Mouse (Mus musculus): ENCODE results near the gene Rnf207.

The Rnf207 gene

DNA sequence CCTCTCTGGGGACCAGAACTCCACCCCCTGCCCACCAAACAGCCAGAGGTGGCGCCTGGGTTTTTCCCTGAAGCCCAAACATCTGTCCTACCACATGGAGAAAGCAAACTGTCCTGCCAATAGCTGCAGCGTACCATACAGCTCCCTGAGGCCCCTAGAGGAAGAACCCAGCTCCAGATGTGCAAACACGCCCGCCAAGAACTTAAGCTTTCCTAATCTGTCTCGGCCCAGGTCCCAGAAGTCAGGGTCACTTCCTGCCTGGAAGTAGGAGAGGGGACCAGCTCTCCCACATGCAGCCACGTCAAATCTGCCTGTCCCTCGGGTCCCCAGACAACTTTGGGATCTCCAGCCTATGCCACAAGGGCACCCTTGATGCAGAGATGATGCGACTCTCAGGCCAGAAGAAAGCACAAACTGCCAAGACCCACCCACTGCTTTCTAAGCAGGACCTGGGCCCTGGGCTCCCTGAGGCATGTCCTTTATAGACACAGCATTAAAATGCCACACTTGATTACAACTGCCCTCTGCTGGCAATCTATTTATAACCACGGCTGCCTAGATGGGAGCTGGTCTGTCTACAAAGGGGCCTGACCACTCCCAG is 46.2 kb downstream of the Rnf207 start:
- DNase-seq (ENCODE audit: low spot score in 2 of 2) = no peak

DNA sequence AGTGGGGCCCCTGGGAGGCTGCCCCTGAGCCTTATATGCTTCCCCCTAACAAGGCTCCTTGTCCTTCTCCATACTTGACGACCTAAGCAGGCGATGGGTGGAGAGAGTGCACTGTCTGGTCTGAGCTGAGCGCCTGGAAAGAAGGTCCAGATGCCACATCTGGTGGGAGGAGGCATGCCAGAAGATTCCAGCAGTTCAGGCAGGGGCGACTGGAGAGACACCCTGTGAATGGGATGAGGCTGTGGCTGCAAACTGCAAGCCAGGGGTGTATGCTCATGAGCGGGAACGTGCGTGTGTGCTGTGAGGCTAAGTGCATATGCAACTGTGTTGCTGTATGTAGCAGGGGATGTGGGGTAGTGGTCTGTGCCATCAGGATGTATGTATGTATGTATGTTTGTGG is 46.8 kb downstream of the Rnf207 start:
- DNase-seq (ENCODE audit: low spot score in 2 of 2) = no peak

DNA sequence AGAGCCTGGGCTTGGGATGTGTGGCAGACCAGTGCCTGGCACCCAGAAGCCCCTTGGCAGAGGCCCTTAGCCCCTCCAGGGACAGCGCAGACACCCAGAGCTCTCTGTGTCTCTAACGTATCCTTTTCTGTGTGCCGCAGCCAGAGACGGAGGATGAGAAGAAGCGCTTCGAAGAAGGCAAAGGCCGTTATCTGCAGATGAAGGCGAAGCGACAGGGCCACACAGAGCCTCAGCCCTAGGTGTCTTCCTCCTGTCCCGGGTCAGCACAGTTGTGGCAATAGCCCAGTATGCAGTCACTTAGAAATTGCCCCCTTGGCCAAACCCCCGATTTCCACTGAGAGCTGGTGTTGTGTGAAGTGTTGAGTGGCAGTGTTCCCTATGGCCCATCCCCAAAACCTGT is 47.5 kb downstream of the Rnf207 start:
- DNase-seq (ENCODE audit: low spot score in 2 of 2) = no peak

DNA sequence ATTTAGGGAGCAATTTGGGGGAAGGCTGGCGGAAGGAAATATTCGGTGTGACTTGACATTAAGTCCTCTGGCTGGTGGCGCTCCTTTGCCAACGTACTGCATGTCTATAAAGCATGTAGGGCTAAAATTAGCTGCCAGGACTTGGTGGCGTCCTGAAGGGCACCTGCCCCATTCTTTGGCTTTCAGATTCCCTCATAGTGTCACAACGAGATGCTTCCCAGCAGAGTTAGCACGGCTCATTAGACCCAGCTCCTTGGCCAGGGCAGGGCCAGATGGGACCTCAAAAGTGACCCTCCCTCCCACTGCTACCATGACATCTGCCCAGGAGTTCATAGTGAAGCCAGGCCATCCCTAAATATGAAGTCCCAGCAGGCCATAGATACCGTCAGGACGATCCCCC is 48.2 kb downstream of the Rnf207 start:
- DNase-seq (ENCODE audit: low spot score in 2 of 2) = no peak

DNA sequence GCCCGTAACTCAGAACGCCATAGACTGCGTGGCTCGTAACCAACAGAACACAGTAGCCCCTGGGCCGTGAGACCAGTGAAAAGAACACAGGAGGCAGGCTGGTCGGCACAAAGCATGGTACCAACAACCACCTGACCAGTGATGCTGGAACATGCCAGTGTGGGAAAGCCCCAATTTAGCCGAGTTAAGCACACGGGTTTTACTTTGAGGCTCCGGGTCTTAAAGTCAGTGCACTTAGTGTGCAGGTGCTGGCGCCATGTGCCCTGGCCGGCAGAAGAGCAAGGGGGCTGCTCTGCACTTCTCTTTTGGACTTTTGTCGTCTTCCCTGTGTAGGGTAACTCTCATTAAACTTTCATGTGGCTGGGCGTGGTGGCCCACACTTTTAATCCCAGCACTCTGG is 48.8 kb downstream of the Rnf207 start:
- DNase-seq (ENCODE audit: low spot score in 2 of 2) = no peak

DNA sequence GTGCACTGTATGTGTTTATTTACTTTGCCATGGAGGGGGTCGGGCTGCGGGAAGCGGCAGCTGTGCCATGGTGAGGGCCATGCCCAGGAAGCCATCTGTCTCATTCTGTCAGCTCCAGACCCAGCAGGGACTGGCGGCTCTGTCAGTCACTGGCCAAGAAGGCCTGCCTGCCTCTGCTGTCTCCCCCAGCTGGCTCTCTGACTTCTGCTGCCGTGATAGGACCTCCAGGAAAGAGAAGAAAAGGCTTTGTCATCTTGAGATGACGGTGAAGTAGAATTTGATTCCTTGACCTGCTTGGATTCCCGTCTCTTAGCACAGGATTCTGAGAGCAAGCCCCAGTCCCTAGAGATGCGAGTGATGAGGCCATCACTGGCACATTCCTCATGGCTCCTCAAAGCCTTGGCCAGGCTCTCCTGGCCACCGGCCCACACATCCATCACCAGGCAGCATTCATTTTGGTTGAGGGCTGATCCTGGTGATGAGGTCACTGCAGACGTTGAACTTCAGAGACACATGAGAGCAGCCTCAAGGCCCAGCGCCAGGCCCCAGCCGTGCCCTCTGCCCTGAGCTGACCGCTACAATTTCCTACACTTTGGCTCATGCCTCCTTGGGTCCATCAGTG is 50.9 kb downstream of the Rnf207 start:
- no peak for DNase-seq (ENCODE audit: low spot score in 2 of 2)

DNA sequence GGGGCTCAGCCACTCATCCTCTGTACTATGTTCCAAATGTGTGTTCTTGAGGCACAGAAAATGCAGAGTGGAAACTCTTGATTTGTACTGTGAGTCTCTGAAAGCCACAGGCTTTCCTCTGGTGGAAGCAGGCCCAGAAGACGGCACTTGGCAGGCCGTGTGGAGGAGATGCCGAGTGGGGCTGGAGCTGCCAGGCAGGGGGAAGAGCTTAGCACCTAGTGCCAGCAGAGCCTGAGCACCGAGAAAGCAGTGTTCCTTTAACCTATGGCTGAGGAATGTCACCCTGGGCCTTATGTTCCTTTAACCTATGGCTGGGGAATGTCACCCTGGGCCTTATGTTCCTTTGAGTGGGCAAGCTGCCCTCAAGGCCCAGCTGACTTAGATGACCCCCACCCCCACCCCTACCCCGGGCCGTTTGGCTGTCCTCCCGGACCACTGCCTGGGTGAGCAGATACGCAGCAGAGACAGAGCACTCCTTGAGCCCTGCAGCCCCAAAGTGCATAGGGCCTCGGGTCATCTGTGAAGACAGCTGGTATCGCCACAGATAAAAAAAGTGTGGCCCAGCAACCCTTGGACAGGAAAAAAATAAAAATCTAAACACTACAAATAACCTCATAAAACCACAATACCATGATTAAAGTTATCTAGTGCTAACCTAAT is 52.4 kb downstream of the Rnf207 start:
- DNase-seq (ENCODE audit: low spot score in 2 of 2) = no peak

DNA sequence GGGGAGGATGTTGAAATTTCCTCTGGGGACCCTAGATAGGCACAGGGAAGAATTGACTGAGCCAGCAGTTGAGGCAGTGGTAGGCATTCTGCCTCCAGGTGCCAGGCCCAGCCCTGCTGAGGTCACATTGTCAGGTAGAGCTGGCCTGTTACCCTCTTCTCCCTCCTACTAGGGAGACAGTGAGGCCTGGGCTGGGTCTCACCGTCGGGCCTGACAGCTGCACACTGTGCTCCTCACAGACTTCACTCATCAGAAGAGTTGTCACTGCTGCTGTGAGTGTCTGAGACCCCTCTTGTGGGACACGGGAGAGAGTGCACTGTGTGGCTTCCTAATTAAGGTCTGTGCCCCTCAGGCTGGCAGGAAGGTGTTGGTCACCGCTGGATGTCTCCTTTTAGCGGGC is 53.0 kb downstream of the Rnf207 start:
- no peak for DNase-seq (ENCODE audit: low spot score in 2 of 2)

DNA sequence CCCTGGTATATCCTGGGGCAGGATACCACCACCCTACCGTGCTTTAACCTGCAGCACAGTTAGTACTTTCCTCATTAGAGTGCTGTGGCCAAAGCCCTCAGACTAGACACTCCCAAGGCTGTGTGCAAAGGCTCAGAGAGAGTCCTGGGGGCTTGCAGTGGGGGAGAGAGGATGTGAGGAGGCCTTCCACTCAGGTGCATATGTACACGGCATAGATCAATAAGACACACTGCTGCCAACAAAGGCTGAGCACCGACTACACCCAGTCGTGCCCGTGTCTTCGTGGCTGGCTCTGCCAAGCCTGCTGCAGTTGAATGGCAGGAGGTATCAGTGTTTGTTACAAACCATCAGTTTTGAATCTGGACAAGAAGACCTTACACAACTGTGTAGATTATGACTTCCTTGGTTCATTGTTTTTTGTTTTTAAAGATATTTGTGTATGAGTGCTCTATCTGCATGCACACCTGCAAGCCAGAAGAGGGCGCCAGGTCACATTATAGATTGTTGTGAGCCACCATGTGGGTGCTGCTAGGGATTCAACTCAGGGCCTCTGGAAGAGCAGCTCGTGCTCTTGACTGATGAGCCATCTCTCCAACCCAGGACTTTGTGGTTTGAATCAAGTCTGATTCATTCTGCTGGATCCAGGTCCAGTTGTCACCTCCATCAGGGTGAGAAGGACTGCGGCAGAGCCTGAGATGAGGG is 53.8 kb downstream of the Rnf207 start:
- DNase-seq (ENCODE audit: low spot score in 2 of 2) = no peak

DNA sequence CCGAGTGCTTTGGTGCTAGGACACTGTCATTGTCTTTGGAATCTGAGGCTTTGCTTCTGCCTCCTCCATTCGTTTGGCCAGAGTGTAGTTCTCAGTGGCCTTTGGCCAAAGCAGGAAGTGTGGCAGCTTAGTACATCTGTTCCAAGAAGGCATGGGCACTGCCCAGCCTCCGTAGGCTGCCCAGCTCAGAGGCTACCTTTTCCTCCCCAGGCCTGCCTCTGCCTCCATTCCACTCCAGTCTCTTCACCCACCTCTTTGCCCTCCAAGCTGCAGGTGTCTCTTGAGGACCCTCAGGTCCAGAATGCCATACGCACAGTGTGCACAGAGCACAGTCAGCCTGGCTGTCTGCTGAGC is 54.6 kb downstream of the Rnf207 start:
- DNase-seq (ENCODE audit: low spot score in 2 of 2) = no peak

DNA sequence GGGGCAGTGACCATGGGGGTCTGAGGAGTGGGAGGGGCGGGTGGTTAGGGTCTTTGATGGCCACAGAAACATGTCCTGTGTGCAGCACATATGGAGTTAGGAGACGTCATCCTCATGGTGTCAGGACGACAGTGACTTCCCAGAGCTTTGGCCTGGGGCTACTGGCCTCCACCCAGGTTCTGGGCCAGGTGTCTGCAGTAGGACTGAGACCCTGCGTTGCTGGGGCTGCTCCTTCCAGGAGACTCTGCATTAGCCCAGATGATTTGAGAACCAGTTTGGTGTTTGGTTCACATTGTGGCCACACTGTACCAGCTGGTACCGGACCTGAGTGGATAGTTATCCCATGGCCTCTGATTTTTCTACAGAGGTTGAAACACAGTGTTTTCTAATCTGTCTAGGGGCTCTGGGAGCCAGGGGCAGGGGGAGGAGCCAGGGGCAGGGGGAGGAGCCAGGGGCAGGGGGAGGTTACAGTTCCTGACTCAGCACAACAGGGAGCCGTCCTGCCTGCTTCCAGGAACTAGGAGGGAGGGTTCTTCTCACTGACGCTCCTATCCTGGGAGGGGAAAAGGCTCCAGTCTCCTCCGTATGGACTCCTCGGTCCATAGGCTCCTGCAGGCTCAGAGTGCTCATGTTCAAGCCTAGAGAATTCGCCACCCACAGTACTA is 55.1 kb downstream of the Rnf207 start:
- no peak for DNase-seq (ENCODE audit: low spot score in 2 of 2)

DNA sequence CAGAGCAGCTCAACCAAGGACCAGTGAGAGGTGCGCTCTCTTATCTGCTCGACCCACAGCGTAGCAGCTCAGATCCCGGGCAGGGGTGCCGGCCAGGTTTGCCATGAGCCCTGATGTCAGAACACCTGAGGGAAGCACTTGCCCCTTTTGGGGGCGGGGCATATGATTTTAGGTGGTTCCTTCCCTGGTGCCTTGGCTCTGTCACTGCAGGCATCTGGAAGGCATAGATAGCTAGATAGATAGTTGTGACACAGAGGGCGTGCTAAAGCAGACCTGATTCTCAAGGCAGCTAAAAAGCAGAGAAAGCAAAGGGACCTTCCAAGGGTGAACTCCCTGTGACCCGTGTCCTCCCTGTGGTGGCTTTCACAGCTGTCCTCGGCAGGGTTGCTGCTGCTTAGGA is 55.7 kb downstream of the Rnf207 start:
- DNase-seq (ENCODE audit: low spot score in 2 of 2) = no peak

DNA sequence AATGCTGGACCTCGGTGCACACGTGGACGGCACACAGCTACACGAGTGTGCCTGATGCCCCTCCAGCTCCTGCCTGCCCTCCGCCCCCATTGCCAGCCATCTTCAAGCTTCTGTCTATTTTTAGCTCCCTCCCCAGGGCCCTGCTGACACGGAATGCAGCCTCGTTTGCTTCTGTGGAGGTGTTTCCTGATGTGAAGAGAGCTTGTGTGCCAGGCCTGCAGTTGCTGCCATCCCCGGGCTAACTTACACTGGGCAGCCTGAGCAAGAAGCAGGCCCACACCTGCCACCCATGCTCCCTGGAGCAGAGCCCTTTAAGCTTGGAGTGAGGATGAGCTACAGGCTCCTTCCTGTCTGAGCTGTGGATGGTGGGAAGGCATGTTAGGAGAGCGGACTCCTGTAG is 56.6 kb downstream of the Rnf207 start:
- no peak for DNase-seq (ENCODE audit: low spot score in 2 of 2)

DNA sequence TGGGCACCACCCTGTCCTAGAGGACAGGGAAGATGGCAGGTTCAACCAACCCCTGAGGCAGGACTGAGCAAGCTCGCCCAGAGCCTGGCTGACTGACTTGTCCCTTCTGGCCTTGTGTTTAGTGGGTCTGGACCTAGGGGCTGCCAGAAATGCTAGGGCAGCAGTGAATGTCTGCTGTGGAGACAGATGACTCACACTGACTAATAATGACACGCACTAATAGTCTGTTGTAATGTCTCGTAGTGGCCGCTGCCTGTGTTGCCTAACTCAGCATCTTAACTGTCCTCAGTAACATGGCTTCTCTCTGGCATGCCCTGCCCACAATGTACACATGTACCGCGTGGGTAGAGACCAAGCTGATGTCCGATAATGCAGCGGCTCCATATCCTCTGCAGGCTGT is 58.3 kb downstream of the Rnf207 start:
- DNase-seq (ENCODE audit: low spot score in 2 of 2) = no peak

DNA sequence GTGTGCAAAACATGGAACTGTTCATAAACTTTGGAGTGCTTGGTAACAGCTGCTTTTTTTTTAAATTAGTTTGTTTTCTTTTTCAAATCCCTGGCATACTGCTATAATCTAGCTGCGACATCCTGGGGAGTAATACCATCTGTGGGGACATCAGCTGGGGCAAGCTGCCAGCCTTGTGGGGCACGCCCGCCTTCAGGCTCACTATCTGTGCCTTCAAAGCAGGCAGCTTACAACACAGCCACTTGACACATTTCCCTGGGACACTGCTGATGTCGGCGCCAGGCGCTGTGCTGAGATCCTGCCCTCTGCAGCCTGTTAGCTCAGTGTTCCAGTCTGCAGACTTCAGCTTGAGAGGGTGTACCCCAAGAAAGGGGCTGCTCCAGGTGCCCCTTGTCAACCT is 61.7 kb downstream of the Rnf207 start:
- no peak for DNase-seq (ENCODE audit: low spot score in 2 of 2)
